Mouse (Mus musculus) spleen, adult 18-20 months (tissue): ENCODE data around the gene Prkar1b.

Experiments
- DNase-seq, 2 experiments: peaks; one replicate each; pipeline ENCODE4 v3.0.0; 2022; ENCODE audit warnings: mixed read lengths in 2 of 2

The Prkar1b gene

DNA sequence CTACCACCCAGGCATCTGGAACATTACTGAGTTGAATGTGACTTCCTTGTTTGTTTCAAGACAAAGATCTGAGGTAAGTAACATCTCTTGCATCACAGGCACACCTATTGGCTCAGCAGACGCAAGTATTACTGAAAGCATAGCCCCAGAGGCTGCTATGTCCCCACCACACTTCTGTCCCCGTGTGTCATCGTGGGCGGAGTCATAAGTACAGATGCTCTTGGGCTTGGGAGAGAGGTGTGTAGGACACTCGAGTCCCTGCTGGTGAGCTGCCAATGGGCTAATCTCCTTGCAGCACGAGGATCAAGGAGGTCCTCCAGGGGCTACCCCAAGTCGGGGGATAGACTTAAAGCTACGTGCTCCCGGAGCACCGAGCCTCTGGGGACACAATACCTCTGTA, 96.6 kb downstream of the Prkar1b start:
- no peak for DNase-seq

DNA sequence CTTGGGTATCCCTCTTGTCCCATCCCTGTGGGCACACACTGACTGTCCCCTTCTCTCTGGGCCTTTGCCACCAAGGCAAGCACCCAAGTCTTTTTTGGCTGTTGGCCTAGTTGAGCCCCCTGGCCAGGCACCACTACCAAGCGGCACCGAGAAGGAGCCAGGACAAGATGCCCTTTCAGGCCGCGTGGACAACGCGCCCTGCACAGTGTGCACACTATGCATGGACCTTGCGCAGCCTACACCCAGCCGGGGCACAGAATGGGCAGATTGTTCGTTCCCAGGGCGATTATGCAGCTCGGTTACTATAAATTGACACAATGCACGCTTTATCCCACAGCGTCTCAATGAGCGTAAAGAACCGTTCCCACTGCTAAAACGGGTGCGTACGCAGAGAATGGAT, 98.5 kb downstream of the Prkar1b start:
- DNase-seq: no peak

- no peak for DNase-seq
These were observed 100.4 kb downstream of the Prkar1b start for GRCm38 (mm10) chr5:139049367-139049766.

DNA sequence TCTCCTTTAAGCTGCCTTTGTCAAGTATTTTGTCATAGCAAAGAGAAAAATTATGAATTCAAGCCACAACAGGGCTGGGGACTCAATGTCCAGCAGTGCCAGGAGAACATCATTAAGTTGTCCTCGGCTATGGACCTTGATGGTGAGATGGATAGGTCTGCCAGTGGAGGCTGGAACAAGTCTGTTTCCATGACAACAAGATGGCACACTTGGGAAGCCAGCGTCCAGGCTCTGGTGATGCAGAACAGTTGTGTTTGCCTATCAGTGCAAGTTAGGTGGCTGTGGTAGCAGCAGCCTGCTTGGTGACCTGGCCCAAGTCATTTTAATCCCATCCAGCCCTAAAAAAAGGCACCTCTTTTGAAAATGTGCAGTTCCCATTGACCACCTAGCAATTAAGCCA, 102.6 kb downstream of the Prkar1b start:
- DNase-seq: no peak

DNA sequence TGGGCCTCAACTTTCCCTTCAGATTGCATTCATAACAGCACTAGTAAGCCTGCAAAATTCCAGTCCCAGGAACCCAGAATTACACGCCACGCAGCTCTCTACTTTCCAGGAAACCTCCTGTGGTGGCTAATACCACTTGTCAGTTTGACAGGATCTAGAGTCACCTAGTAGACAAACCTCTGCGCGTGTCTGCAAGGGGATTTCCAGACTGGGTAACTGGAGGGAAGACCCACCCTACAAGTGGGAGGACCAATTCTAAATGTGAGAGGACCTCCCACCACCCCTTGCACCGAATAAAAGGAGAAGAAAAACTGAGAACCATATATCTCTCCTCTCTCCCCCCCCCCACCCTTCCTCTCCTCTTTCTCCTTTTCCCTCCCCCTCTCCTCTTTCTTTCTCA, 103.2 kb downstream of the Prkar1b start:
- no peak for DNase-seq

GRCm38 (mm10) chr5:139043546-139043945, 106.3 kb downstream of the Prkar1b start:
- no peak for DNase-seq

- DNase-seq: no peak
These were observed 107.5 kb downstream of the Prkar1b start for GRCm38 (mm10) chr5:139042299-139042698.

DNA sequence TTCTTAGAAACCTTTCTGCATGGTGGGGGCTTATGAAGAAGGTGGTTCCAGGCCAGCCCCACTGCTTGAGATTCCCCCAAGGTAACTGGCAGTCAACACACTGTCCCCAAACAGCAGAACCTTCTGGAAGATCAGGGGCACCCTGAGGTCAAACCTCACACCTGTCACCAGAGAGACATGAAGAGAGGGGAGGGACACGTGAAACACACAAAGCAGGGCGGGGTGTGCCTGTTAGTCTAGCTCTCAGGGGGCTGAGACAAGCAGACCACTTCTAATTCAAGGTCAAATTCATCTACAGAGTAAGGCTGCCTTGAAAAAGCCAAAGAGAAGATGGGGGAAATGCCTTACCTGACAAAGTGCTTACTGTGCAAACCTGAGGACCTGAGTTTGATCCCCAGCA, 114.6 kb downstream of the Prkar1b start:
- no peak for DNase-seq

GRCm38 (mm10) chr5:139034746-139035145, 115.1 kb downstream of the Prkar1b start:
- DNase-seq: no peak

DNA sequence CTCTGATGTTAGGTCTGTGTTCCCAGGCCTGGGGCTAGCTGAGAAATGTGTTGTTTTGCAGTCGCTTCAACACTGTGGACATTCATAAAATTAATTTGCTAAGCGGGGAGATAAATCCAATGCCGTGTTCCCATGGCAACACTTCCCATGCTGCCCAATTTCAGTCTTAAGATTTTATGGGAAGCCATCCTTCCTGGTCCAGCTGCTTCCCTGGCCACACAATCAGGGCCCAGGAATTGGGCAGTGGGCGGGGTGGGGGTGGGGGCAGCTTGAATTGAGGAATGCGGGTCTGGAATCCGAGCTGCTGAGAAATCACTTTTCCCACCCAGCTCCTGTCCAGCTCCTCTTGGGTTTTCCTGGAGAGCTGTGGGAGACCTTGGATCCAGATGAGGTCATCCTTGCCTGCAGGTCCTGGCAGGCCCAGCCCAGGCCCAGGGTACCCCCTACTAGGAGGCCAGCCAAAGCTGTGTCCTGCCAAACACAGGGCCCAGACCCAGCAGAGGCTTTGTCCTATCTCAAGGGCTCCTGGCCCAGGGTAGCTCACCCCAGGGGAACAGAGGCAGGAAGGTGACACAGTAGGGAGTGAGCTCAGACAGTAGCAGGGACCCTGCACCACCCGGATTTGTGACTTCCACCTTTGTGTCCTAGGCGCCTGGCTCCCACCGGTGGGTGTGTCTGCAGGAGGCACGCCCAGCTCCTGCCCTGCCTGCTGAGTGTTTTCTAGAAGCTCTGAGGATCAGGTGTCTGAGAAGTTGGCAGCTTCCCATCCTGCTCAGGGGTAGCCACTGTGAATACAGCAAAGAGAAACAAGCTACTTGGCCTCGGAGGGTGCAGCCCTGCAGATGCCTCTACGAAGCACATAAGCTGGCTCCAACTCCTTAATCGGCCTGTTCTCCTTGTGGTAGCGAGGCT, 116.1 kb downstream of the Prkar1b start:
- DNase-seq: no peak

DNA sequence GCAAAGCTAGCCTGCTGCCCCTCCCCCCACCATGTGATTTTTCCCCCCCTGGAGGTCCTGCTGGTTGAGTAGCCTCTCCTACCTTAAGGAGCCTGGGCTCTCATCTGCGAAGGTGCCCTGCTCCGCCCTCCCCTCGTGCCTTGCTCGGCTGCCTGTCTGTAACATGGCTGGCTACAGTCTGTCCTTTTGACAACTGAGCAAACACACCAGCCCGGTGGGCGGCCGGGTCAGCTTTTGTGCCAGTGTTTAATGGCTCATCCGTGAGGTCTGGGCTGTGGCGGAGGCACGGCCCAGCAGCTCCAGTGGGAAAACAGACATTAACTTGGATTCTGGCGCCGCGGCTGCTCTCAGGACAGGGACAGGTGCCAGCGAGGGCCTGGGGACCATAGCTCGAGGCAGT, 122.2 kb downstream of the Prkar1b start:
- DNase-seq: no peak

- DNase-seq: no peak
These were observed 125.3 kb downstream of the Prkar1b start for GRCm38 (mm10) chr5:139024351-139025105.

GRCm38 (mm10) chr5:139020595-139020994, 129.2 kb downstream of the Prkar1b start:
- no peak for DNase-seq

GRCm38 (mm10) chr5:139017371-139018124, 132.3 kb downstream of the Prkar1b start:
- peak; percentile 39 to 47 for DNase-seq

DNA sequence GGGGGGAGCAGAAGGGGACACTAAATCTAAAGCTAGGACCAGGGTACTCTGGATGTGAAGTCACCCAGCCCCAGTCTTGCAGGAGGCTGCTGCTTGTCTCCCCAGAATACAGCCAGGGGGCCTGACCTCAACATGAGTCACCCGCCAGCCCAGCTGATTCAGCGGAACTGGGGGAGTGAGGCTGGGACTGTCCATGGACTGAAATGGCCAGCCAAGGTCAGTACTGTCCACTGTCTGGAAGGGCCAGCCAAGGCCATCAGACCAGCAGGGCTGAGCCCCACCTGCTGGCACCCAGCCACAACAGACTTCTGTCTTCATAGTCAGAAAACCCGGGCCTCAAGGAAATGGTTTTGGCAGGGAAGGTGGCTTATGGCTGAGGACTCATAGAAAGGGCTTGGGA, 134.7 kb downstream of the Prkar1b start:
- peak in 1 of 2 experiments; percentile 32 for DNase-seq

DNA sequence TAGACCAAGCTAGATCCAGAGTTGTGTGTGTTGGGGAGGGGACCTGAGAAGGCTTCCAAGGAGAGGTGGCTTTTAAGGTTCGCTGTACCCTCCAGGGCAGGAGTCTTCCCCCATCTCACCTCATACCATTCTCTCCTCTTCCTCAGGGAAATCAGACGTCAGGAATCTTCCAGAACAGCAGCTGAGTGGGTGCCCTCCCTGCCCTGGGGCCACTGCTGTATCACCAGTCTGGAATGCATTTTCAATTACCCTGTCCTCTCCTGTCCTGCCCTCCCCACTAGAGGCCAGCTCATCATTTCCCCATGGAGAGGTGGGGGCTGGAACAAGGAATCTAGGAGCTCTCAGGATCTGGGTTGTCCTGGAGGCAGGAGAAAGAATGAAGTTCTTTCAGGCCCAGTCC, 139.2 kb downstream of the Prkar1b start:
- DNase-seq: no peak

DNA sequence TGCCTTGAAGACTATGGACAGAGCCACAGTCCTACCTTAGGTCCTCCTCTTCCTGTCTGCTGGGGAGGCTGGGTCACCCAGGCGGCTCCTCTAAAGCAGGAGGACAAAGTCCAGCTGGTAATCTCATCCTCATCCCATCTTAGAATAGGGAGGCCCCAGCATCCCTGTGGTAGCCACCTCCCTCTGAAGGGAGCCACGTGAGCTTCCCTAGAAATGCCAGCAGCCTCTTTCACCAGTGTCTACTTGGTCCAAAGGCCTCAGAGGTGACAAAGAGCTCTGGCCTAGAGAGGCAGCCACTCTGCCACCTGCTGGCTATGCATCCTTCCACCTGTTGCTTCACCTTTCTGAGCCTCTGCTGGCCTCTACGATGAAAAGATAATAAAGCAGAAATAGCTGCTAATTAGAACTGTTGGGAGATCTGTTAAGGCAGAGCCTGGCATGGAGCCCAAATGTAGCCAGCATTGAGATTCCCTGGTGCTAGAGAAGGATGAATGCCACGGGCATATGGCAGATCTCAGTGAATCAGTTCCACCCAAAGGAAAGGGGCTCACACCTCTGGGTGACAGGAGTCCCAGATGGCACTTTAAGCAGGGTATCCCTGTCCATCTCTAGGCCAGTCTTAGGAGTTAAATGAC, 142.5 kb downstream of the Prkar1b start:
- DNase-seq: no peak

GRCm38 (mm10) chr5:139004588-139004987, 145.2 kb downstream of the Prkar1b start:
- DNase-seq: no peak

GRCm38 (mm10) chr5:138999716-139000115, 150.1 kb downstream of the Prkar1b start:
- DNase-seq: no peak

GRCm38 (mm10) chr5:138997936-138998580, 151.7 kb downstream of the Prkar1b start:
- DNase-seq: no peak

- no peak for DNase-seq
These were observed 152.5 kb downstream of the Prkar1b start, which contains the start of gene Pdgfa for GRCm38 (mm10) chr5:138997171-138997788. Gene Pdgfa (minus strand): TSS chr5:138997370.
